Mouse (Mus musculus): ENCODE data around the gene Men1. TPM values are rescaled to one million over a fixed set of nuclear protein-coding genes. Genes with fewer than 3 reads are reported as not detected.
A peak's percentile ranks its signal among the peaks of the same experiment; 100 is the strongest.

Gene Men1
- polyA plus RNA-seq, 1 experiment: 84.1 TPM

DNA sequence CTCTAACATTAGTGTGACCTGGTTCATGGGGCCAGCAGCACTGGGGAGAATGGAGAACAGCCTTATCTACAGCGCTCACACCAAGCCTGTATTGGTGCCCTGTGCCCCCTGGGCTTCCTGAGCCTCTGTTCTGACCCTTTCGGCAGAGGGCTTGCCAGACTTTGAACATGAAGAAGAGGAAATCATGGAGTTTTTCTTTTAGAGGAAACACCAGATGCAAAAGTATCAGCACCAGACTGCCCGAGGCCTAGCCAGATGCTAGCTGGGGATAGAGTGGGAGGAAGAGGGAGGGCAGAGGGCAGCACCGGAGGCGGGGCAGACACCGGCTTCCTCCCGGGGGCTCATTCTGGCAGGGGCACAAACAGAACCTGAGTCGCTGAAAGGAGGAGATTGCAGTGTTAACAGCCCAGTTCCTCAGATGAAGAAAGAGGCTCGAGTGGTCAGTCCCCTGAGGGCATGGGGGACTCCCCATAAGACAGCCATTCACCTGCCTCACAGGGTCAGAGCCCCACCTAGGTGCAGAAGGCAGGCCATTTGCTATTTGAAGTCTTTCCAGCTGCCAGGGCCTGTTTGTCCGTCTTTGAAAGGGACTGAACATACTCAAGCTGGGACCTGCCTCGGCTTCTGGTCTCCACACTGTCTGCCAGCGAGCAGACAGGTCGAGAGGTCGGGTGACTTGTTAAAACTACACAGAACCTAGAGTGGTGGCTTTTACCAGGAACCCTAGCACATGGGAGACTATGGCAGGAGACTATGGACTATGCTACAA is 14.6 kb downstream of the Men1 start:
- no peak for TF ChIP-seq POLR2A (IDR thresholded peaks at IDR 0.05; ENCODE audit: borderline replicate concordance, insufficient read depth, low read length)
- no peak for TF ChIP-seq CTCF (IDR thresholded peaks at IDR 0.05; ENCODE audit: borderline replicate concordance, insufficient read depth, low read depth, low read length)
- DNase-seq: no peak

DNA sequence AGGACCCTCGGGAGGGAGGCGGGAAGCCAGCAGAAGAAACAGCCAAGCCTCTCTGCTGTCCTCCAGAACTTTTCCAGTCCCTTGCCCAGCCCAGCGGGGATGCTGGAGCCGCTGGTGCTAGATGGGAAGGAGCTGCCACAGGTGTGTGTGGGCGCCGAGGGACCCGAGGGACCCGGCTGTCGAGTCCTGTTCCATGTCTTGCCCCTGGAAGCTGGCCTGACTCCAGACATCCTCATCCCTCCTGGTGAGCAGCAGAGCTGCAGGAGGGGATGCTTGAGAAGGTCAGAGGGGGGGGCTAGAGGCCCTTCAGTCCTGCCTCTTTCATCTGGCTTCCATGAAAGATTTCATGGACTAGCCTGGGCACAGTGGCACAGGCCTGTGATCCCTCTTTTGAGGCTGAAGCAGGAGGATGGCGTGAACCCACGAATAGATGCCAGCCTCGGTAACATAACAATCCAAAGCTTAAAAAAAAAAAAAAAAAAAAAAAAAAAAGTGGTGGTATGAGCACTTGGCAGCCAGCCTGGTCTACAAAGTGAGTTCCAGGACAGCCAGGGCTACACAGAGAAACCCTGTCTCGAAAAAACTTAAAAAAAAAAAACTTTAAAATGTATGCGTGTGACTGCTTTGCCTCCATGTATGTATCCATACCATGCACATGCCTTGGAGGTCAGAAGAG is 16.8 kb downstream of the Men1 start:
- WGBS: 30% methylated on average over 14 of the region's 14 CpGs
- no peak for DNase-seq
- Histone ChIP-seq H3K27me3 (ENCODE audit: control insufficient read depth, insufficient read depth, low read length) (no peaks in the 10 kb centered on the region), H3K27ac (ENCODE audit: insufficient read depth, low read length) (no peak overlapping the region), H3K4me1 (ENCODE audit: control insufficient read depth, insufficient read depth, low read length) (no peaks in the 10 kb centered on the region), H3K4me3 (replicated peaks; ENCODE audit: insufficient read depth, low read depth, low read length) (no peak overlapping the region)
- TF ChIP-seq CTCF (IDR thresholded peaks at IDR 0.05; ENCODE audit: borderline replicate concordance, insufficient read depth, low read depth, low read length): no peak
- no peak for TF ChIP-seq POLR2A (IDR thresholded peaks at IDR 0.05; ENCODE audit: borderline replicate concordance, insufficient read depth, low read length)

More for the DNA sequence above, 14.6 kb downstream of the Men1 start:
- H3K27me3 ChIP-seq (ENCODE audit: control insufficient read depth, insufficient read depth, low read length): no peaks in the 10 kb centered on the region
- WGBS: 46% methylated on average over 14 of the region's 14 CpGs
- H3K27ac ChIP-seq (ENCODE audit: insufficient read depth, low read length): no peak overlapping the region
- H3K4me1 ChIP-seq (ENCODE audit: control insufficient read depth, insufficient read depth, low read length): peaks cover 3% of the 10 kb centered on the region; the same call in 1 of the 2 replicates
- no peak overlapping the region for H3K4me3 ChIP-seq (replicated peaks; ENCODE audit: insufficient read depth, low read depth, low read length)

DNA sequence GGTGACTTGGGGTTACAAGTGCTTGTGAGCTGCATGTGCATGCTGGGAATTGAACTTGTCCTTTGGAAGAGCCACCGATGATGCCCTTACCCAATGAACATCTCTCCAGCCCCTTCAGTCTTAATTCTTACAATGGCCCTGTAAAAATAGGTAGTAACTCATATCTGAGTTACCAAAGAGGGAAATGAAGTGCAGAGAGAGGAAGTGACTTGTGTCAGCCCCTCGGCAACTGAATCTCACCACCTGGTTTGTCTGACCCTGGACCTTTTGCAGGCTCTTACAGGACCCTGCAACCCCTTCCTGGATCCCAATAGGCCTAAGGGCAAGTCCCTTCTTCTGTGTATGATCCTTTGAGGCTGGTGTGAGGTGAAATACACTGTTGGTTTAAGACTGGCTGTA is 17.3 kb downstream of the Men1 start:
- H3K27me3 ChIP-seq (ENCODE audit: control insufficient read depth, insufficient read depth, low read length): no peaks in the 10 kb centered on the region
- 96% methylated on average over 2 of the region's 2 CpGs for WGBS
- H3K4me3 ChIP-seq (replicated peaks; ENCODE audit: insufficient read depth, low read depth, low read length): no peak overlapping the region
- TF ChIP-seq CTCF (IDR thresholded peaks at IDR 0.05; ENCODE audit: borderline replicate concordance, insufficient read depth, low read depth, low read length) (no peak), POLR2A (IDR thresholded peaks at IDR 0.05; ENCODE audit: borderline replicate concordance, insufficient read depth, low read length) (no peak)
- no peaks in the 10 kb centered on the region for H3K4me1 ChIP-seq (ENCODE audit: control insufficient read depth, insufficient read depth, low read length)
- no peak overlapping the region for H3K27ac ChIP-seq (ENCODE audit: insufficient read depth, low read length)
- DNase-seq: no peak

DNA sequence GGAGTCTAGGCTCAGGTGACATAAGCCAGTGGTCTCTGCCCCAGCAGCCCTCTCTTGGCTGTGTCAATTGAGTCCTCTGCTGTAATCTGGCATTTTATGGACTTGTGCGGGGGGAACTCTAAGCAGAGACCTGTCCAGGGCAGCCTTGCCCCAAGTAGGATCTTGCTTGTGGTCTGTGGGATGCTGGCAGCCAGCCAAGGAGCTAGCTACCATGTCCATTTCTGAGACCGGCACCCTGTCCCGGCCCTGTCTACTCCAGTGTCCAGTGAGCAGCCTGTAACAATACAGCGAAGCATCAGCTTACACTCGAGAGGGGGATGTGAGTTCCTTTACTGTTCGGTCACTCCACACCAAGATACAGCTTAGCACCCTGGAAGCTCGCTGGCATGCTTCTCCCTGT is 19.3 kb downstream of the Men1 start:
- Histone ChIP-seq H3K27ac (ENCODE audit: insufficient read depth, low read length) (no peak overlapping the region), H3K27me3 (ENCODE audit: control insufficient read depth, insufficient read depth, low read length) (no peaks in the 10 kb centered on the region), H3K4me1 (ENCODE audit: control insufficient read depth, insufficient read depth, low read length) (no peaks in the 10 kb centered on the region), H3K4me3 (replicated peaks; ENCODE audit: insufficient read depth, low read depth, low read length) (no peak overlapping the region)
- DNase-seq: no peak
- TF ChIP-seq POLR2A (IDR thresholded peaks at IDR 0.05; ENCODE audit: borderline replicate concordance, insufficient read depth, low read length) (no peak), CTCF (IDR thresholded peaks at IDR 0.05; ENCODE audit: borderline replicate concordance, insufficient read depth, low read depth, low read length) (no peak)
- 54% methylated on average over 7 of the region's 7 CpGs for WGBS

DNA sequence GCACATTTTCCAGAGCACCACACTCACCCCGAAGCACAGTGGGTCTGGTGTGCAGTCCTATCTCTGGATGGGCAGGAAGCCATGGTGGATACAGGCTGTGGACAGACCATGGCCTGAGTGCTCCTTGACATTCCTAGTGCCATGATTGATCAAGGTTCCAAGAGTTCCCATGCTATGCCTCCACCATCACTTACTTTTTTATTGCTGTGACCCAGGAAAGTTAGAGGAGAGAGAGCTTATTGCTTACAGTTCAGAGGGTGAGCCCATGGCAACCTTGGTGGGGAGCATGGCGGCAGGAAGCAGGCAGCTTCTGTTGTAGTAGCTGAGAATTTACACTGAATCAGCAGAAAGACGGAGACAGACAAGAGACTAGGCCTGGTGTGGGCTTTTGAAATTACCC is 26.5 kb downstream of the Men1 start:
- H3K27me3 ChIP-seq (ENCODE audit: control insufficient read depth, insufficient read depth, low read length): no peaks in the 10 kb centered on the region
- no peak overlapping the region for H3K27ac ChIP-seq (ENCODE audit: insufficient read depth, low read length)
- no peak overlapping the region for H3K4me3 ChIP-seq (replicated peaks; ENCODE audit: insufficient read depth, low read depth, low read length)
- TF ChIP-seq POLR2A (IDR thresholded peaks at IDR 0.05; ENCODE audit: borderline replicate concordance, insufficient read depth, low read length) (no peak), CTCF (IDR thresholded peaks at IDR 0.05; ENCODE audit: borderline replicate concordance, insufficient read depth, low read depth, low read length) (no peak)
- peaks cover 2% of the 10 kb centered on the region; the same call in 1 of the 2 replicates for H3K4me1 ChIP-seq (ENCODE audit: control insufficient read depth, insufficient read depth, low read length)
- DNase-seq: no peak
- WGBS: 93% methylated on average over 3 of the region's 3 CpGs

DNA sequence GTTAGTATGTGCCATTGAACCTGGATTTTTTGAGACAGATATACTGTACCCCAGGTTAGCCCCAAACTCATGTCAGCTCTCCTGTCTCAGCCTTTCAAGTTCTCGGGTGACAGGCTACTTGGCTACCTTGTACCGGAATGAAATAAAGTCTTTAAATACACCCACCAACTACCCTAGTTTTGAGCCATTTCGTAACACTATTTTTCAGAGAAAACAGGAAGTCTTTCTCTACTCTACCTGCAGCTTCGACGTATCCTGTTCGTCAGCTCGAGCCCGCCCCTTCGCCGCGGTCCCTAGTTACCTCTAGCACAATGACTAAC is 28.3 kb downstream of the Men1 start:
- under 1% methylated on average over 11 of the region's 11 CpGs for WGBS
- no peaks in the 10 kb centered on the region for H3K27me3 ChIP-seq (ENCODE audit: control insufficient read depth, insufficient read depth, low read length)
- TF ChIP-seq CTCF (IDR thresholded peaks at IDR 0.05; ENCODE audit: borderline replicate concordance, insufficient read depth, low read depth, low read length): no peak
- no peak; the same call in 1 of the 2 replicates for TF ChIP-seq POLR2A (IDR thresholded peaks at IDR 0.05; ENCODE audit: borderline replicate concordance, insufficient read depth, low read length)
- peak overlapping the region; percentile 63 for H3K4me3 ChIP-seq (replicated peaks; ENCODE audit: insufficient read depth, low read depth, low read length)
- H3K27ac ChIP-seq (ENCODE audit: insufficient read depth, low read length): no peak overlapping the region
- H3K4me1 ChIP-seq (ENCODE audit: control insufficient read depth, insufficient read depth, low read length): peaks cover 2% of the 10 kb centered on the region; the same call in 1 of the 2 replicates
- no peak for DNase-seq

DNA sequence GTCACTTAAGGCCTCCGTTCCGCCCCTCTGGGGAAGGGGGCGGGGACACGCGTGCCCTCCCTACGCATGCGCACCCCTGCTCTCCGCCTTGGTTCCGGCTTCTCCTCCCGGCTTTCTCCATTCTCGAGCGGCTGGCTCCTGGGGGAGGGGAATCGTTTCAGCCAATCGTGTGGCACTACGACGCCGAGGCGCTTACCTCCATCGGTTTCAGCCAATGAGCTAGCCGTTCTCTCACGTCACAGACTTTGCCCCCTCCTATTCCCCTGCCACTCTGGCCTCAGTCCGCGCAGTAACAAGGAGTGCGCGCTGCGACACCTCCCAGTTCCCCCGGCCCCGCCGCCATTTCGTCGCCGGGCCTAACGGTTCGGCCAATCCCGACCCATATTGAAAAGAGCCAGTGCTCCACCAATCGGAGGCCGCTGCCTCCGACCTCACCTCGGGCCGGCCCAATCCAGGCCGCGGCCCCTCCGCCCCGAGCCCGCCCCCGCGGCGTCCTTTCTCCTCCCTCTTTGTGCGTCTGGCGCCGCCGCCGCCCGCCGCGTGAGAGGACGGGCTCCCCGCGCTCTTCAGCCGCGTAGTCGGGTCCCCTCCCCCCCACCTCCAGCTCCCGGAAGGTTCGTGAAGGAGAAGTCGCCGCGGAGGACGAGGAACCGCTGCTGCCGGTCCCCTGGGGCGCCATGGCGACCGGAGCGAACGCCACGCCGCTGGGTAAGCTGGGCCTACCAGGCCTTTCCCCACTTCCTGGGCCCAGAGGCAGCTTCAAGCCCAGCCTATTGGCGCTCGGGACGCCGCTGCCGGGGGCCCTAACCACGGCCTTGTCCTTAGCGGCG is 28.8 kb downstream of the Men1 start, which contains the start of gene Sf1:
Gene Sf1 (plus strand): TSS at position 280 of the 830 bp plus-strand sequence.
- Histone ChIP-seq H3K4me1 (ENCODE audit: control insufficient read depth, insufficient read depth, low read length) (peaks cover 2% of the 10 kb centered on the region; the same call in 1 of the 2 replicates), H3K27me3 (ENCODE audit: control insufficient read depth, insufficient read depth, low read length) (no peaks in the 10 kb centered on the region), H3K4me3 (replicated peaks; ENCODE audit: insufficient read depth, low read depth, low read length) (peak within 1 kb of the TSS; percentile 95), H3K27ac (ENCODE audit: insufficient read depth, low read length) (peak within 1 kb of the TSS; percentile 90)
- WGBS: under 1% methylated on average over 85 of the region's 85 CpGs
- DNase-seq: peak; percentile 99 to 100
- peak; percentile 59 for TF ChIP-seq POLR2A (IDR thresholded peaks at IDR 0.05; ENCODE audit: borderline replicate concordance, insufficient read depth, low read length)
- TF ChIP-seq CTCF (IDR thresholded peaks at IDR 0.05; ENCODE audit: borderline replicate concordance, insufficient read depth, low read depth, low read length): no peak

All from cerebellum, adult 2 months (tissue).